Mouse (Mus musculus): ENCODE measurements around the gene Faf2.

Gene Faf2

DNA sequence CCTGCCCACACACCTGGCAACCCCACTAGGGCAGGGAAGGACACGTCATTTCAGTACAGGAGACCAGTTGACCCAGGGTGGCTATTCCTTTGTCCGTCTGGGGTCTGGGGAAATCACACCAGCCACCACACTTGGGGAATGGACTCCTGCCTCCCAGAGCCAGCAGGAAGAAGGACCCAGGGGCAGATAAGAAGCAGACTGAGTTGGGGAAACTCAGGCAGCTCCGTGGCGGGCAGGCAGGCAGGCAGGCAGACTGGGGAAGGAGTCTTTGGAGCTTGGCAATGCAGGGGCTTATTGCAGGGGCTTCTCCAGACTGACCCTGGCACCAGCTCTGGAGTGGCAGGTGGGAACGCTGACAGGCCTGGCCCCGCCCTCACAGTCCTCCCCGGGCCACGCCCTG, 59.7 kb downstream of the Faf2 start:
- DNase-seq (ENCODE audit: low spot score): no peak

DNA sequence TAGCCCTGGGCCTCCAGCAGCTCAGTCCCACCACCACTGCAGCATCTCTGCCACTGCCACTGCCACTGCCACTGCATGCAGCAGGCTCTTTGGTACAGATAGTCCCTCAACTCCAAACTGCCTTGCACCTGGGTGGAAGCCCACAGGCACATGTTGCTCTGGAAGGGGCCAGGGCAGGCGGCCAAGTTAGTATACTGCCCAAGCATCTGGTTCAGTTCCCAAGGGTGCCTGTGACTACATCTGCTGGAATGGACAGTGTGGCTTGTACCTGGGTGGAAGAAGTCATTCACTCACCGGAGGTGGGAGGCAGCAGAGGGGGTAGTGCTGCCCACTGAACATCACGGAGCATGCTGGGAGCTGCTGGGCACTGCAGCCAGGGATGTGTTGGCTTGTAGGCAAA, 61.7 kb downstream of the Faf2 start:
- no peak for DNase-seq (ENCODE audit: low spot score)

DNA sequence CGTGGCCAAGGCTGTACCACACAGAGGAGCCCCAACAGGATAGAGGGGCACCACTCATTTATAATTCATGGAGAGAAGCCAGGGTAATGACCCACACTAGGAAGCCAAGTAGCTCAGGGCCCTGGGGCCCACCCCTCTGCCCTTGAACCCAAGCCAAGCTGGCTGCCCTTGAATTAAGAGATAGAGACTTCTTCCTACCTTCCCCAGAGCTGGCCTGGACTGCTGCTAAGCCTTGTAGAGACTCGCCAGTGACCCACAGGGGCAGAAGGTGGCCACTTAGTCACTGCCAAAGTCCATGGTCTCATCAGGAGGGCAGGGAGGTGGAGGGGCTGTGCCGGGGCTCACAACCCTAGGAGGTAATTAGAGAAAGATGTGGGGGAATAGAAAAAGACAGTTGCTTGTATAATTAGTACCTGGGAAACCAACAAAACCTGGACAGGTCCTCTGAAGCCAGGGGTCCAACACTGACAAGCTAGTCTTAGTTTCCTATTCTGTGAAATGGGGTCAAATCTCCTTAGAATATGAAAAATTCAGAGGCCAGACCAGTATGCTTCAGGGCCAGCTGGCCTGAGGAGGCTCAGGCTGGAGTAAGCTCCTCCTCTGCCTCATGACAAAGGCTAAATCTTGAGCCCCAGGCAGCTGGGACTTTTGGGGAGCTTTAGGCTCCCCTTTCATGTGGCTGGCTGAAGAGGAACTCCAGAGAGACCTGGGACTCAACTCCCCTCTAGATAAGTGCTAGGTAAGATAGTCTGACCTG, 62.7 kb downstream of the Faf2 start:
- DNase-seq (ENCODE audit: low spot score): no peak

DNA sequence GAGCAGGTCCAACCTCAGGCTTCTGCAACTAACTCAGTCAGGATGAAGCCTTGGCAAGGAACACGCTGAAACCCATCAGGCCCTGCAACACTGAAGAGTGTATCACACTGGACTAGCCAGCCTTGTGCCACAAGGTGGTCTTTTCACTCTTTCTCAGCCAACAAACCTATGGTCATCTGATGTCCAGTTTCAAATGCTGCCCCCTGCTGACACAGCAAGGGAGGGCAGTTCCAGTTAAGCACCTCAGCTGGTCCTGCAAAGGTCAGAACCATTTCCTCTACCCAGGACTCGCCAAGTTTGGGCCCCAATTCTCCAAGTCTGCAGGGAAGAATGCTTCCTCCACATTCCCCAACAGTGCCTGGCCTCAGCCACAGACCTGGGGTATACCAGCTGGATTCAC, 63.6 kb downstream of the Faf2 start:
- no peak for DNase-seq (ENCODE audit: low spot score)

DNA sequence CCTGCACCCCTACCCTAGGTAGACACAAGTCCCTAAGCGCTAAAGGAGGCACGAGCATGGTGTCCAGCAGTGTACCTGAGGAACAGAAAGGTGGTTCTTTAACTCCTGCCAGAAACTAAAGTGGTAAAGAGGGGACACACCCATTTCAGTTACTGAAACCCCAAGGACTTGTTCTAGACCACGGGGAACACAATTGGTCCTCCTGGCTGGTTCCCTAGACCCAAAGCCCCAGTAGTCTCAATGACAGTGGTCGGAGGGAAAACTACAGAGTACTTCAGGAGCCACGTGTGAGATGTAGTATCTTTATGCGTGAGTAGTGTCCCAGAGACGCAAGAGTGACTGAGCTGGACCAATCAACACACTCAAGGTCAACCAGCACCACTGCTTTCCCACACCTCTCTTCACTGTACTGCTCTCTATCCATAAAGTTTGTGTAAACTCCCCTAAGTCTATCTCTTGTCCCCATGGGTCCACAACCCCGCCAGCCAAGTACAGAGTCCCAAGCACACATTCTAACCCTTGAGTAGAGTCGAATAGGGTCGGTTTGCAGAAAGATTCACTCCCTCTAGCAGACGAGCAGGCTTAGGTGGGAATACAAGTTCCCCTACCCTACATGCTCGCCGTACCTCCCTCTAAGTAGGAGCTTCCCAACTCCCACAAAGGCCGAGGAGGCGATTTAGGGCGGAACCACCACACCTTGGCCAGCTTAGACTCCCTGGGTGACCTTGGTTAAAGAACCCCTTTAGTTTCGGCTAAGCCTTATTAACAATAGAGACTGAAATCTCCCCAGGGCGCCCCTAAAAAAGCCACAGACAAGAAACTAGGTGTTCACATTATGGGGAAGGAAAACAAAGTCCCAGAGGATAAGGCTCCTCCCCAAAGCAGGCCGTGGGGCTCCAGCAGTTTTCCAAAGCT, 64.8 kb downstream of the Faf2 start:
- DNase-seq (ENCODE audit: low spot score): no peak

DNA sequence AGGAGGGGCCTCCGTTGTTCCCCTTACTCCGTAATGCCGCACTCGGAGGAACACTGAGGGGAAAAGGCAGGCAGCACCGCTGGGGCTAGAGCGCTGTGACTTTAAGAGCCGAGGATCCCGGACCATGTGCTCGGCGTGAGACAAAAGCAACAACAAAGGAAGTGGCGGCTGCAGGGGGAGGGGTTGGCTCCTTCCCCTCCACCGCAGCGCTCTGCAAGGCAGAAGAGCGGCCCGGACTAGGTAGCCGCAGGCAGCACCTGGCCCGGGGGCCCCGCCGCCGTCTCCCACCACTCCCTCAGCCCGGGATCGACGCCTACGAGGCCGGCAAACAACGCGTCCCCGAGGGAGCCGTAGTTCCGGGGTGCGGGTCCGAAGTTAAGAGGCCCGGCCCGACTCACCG, 65.5 kb downstream of the Faf2 start:
- DNase-seq (ENCODE audit: low spot score): peak; percentile 65

DNA sequence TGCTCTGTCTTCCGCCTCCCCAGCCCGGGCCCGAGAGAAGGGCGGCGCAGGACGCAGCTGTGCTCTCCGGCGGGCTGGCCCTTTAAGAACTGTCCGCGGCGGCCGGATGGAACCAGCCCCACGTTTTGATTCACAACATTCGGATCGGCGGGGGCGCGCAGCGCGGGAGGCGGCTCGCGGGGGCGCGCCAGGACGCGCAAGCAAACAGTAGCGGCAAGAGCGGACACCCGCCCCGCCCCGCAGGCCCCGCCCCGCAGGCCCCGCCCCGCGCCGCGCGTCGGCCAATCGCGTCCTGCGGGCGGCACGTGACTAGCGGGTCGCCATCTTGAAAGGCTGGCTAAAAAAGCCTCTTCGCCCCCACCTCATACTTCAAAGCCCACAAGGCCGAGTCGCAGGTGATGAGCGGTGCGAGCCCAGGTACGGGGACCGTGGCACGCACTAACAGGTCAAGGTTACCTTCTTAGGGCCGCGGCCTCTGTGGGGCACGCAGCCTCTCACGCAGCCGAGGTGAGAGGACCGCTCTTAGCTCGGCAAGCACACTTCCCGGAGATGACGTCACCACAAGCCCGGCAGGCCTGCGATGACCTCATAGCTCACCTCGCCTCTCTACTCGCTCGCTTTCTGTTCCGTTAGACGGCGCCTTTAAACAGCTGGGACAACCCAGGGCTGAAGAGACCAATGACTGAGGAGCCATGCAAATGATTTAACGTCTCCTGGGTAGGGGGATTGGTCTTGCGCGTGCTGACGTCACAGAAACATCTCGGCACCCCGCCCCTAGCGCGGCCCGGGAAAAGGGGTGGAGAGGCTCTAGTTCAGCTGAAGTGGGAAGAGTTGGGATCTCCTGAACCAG, 66.2 kb downstream of the Faf2 start:
- peak; percentile 92 for DNase-seq (ENCODE audit: low spot score)

DNA sequence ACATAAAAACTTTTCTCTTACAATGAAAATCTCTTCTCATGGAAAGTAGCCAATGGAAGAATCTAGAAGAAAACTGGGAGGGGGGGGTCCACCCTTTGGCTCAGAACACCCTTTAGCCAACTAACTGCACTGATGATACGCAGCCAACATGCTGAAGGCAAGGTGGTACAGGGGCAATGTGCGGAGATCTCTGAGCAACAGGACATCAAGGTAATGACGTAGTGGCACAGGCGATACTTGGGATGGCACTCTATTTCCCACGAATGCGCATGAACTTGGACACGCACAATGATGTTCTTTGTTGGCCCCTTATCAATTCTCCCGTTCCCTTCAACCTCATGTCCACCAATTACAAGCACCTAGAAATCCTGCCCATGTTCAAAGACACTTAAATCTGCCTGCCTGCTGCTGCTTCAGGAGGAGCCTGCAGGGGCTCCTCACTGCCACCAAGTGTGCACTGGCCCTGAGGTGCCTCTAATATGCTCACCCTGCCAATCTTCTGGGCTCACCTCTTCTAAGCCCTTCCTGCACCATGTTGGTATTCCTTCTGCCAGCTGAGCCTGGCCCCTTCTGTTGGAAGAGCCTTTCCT, 68.7 kb downstream of the Faf2 start:
- no peak for DNase-seq (ENCODE audit: low spot score)

DNA sequence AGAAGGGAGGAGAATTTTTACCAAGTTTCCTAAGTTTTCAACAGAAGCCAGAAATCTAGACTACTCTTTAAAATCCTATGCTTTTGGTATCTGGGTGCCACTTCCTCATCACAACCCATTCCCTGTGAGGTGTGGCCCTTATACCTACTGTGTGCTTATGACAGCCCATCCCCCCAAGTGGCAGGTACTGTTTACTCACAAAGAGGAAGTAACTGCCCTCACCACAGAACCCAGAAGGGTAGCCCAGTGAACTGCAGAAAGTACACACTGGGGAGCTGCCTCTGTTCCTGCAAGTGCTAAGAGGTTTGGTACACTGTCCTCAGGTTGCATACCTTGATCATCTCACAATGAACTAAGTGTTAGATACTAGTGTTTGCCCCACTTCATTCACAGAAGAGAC, 70.2 kb downstream of the Faf2 start:
- no peak for DNase-seq (ENCODE audit: low spot score)

DNA sequence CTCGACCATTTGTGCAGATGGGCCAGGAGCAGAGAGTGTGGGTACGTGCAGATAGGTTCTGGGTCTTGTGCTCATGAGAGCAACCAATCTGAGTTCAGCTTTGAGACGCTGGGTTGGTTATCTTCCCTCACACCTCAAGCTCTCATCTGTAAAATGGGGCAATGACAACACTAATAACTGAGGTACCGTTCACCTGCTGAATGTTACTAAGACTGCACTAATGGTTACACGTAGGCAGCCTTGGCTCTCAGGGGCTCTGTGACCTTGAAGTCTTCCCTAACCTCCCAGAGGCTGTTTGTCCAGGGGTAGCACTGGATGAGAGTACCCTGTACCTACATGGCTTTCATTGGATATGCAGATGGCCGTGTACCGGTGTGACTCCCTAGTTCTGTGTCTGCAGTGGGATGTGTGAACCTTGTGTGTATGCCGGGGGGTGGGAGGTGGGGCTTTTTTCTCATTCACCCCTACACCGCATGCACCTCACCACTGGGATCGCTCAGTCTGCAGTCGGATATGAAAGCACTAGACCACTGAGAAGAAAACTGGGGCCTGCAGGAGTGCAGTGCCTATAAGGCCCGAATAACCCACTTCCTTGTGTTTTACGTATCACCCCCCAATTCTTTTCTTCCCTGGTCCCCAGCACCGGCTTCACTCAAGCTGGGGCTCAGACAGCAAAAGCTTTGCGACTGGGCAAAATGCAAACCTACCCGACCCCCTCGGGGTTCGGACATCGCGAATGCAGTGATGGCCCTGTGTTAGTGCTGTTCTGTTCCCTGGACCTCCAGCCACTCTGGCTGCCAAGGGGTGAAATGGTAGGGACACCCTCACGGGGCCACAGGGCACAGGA, 71.3 kb downstream of the Faf2 start:
- no peak for DNase-seq (ENCODE audit: low spot score)

DNA sequence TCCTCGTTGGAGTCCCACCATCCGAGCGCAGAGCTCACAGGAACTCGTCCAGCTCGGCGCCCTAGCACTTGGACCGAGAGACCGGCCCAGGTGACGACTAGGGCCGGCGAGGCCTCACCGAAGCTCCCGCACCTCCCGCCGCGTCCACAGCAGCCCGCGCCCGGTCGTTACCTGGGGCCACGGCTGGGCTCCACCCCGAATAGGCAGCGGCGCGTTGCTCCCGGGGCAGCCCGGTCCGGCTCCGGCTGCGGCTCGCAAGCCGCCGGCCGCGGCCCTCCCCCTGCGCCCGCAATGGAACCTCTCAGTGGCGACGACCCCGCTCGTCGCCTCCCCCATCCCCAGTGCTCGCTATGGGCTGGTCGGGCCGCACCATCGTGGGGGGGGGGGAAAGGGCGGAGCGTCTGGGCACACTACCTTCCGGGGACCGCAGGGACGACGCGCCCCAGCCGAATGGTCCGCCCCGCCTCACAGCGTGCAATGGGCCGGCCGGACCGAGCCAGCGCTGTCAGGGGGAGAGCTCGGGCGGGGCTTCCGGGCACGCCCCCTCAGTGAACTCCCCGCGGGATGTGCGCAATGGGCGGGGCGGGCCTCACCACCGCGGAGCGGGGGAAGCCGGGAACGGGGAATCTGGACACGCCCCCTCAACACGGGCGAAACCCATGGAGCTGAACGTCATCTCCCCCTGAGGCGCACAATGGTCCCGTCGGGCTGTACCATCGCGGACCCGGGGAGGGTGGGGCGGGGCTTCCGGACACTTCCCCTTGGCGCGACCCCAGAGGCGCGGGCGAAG, 72.2 kb downstream of the Faf2 start, which contains the start of gene Rnf44:
TSS of gene Rnf44 (minus strand) at position 350 of the 790 bp plus-strand sequence.
- DNase-seq (ENCODE audit: low spot score): peak; percentile 90

DNA sequence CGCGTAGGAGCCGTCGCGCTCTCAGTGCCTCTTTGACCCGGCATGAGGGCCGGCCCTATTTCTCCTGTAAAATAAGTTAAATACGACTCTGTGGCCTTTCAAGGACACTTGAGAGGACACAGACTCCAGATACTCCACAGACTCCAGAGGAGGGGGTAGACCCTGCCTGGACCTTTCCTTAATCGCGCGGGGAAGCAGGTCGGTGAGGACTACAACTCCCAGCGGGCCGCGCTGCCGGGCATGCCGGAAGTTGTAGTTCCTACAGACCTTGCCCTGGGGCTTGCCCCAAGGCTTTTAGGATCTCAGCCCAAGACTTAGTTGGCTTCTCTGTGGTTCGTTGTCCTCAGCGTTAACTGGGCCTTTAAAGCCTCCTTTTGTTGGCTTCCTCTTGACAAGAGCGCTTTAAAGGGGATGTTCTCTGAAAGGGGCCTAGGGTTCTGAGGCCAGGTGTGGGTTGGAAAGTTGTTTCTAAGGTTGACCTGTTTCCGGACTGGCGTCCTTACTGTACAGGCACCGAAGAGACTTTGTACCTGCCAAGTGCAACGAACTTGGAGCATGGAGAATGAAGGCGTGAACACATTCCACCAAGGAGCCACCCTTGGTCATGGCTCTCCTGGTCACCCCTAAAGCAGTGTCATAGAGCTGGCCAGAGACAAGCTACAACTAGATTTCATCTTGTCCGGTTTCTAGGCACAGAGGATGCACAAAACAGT, 72.9 kb downstream of the Faf2 start:
- DNase-seq (ENCODE audit: low spot score): no peak

DNA sequence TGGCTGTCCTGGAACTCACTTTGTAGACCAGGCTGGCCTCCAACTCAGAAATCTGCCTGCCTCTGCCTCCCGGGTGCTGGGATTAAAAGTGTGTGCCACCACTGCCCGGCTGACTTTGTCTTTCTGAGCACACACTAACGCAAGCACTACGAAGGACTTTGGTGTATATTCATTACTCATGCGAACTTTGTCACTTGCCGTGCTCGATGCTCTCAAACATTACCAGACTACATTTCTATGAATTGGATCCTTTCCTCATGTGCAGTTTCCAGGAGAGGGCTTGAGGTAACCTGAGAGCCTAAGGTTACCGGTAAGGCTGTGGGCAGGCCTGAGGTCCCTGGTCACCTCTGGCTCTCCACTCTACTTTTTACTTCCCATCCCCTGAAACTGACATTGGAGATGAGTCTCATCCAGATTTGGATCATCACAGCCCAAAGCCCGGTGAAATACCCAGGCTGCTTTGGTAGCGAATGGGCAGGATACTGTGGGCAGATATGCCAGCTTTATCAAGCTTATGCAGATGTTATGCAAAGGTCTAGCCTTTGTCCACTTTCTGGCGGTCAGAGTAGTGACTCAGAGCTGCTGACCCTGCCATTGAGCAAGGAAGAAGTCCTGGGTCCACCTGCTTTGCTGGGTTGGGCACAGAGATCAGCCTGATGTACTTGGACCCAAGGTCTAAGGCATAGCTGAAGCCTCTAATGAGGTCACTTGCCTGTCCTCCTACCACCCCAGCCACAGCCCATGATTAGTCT, 74.1 kb downstream of the Faf2 start:
- DNase-seq (ENCODE audit: low spot score): no peak

DNA sequence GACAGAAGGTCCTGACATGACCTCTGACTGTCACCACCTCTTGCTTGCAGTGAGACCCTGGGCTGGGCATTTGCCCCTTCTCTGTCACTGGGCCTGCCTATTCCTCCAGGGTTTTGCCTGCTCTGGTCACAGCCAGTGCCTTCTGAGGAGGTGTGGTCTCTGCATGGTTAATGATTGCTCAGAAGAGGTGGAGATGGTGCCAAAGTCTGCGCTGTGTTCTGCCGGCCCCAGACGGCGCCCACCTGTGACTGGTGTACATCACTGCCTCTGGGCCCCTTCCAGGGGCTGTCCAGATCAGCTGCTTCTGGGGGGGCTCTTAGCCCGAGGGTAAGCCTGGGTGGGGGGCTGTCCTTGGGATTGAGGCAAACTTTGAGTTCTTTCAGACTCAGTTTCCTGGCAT, 79.7 kb downstream of the Faf2 start, which contains the start of gene Cdhr2:
TSS of gene Cdhr2 (plus strand) at position 219 of the 400 bp plus-strand sequence.
- DNase-seq (ENCODE audit: low spot score): no peak

DNA sequence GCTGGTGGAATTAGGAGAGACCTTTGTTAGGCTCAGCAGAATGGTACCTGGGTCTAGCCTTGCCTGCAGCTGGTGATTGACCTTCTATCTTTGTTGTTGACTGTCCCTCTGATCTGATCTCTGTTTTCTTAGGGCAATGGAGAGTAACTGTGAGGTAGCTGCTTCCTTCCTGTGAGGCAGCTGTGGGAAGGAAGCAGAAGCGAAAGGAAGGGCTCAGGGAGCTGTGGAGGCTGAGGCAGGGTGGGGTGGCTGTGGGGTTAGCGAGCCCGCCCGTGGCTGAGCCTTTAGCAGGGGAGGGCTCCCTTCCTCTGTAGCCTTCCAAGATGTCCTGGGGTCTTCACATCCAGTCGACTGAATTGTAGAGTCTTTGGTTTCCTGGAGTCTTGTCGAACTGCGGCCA, 80.9 kb downstream of the Faf2 start:
- no peak for DNase-seq (ENCODE audit: low spot score)

DNA sequence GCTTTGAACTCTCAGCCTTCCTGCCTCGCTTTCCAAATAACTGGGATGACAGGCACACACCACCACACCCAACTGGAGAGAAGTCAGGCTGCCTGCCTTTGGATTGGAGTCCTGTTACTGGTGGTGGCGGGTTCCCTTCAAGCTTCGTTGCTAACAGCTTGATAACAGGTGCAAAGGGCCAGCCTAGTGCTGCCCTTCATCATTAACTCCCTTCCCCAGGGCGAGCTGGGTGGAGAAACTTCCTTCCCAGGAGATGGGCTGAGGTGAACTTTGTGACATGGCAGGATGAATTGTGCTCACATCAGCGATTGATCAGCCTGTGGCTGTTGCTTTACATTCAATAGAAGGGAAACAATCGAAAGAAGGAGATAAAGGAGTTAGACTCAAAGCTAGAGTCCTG, 83.3 kb downstream of the Faf2 start:
- no peak for DNase-seq (ENCODE audit: low spot score)

DNA sequence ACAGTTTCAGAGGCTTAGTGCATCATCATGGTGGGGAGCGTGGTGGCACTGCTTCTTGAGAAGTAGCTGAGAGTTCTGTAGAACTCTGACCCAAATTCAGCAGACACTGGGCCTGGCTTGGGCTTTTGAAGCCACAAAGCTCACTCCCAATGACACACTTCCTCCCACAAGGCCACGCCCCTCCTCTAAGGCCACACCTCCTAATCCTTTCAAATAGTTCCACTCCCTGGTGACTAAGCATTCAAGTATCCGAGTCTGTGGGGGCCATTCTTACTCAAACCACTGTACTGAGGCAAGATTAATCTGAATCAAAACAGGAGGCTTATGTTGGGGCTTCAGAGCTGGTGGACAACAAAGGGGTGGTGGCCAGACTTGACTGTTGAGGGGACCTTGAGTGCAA, 89.3 kb downstream of the Faf2 start:
- no peak for DNase-seq (ENCODE audit: low spot score)
